ENCODE assay signal across 15 mouse cellular contexts in the genomic region with DNA sequence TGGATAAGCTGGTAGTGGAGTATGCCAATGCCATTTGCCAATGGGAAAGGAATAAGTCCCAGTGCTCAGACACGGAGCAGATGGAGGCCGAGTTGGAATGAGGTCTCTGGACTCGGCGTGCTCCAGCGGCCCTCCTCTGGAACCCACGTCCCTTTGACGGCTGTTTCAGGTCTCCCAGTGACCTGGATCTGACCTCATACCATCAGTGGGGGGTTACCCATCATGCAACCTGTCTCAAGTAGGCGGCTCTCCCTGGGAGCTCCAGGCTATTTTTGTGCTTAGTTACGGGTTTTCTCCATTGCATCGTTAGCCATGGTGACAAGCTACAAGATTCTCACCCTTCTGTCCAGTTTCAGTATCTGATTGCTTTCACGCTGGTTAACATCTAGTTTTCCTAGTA. TPM values are rescaled to one million over a fixed set of nuclear protein-coding genes. Genes with fewer than 3 reads are reported as not detected.
A peak's percentile ranks its signal among the peaks of the same experiment; 100 is the strongest.
DNase-seq lines count a peak whose midpoint lies in the region; ATAC-seq and TF ChIP-seq lines count a peak whose summit lies in the region.
"Had no signal": no experiment of that assay in that cellular context is flagged by ENCODE, and none has a peak within 500 bp of the region (broad histone marks: within the 10 kb centered on the region; RNA-seq: fewer than 3 reads in every experiment).

No protein-coding gene starts in this region.

- ATAC-seq in heart, embryonic 14.5 days (ENCODE audit: insufficient number of reproducible peaks, insufficient read depth, low FRiP score, low read depth), result no peak; the same call in 1 of the 2 replicates
- ATAC-seq: intestine, embryonic 15.5 days; liver, embryonic 12.5 days had no signal

- peaks cover 23% of the 10 kb centered on the region for H3K36me3 ChIP-seq in heart, embryonic 14.5 days (ENCODE audit: control insufficient read depth, insufficient read depth, low read length)

- DNase-seq in heart, adult 9 months (ENCODE audit: low spot score in 2 of 2), result no peak
- DNase-seq in left cerebral cortex, adult 2 months (ENCODE audit: extremely low spot score in 1 of 2, low spot score in 2 of 2), result no peak
- DNase-seq in left cerebral cortex, postnatal 36 days (ENCODE audit: low spot score in 2 of 2), result no peak
- peak; percentile 61 for DNase-seq in R1 (ENCODE audit: low read depth, low spot score)
- no peak for DNase-seq in thymus, postnatal 14 days
- DNase-seq: cerebellum, postnatal 25 days; gastrocnemius, postnatal 25 days; right cerebral cortex, postnatal 25 days had no signal

- 31% methylated on average over 11 of the region's 11 CpGs for WGBS in heart, embryonic 14.5 days

- peaks cover 51 to 65% of the 10 kb centered on the region in 2 experiments for H3K4me1 ChIP-seq in heart, embryonic 14.5 days (ENCODE audit: control insufficient read depth in 2 of 2, insufficient read depth in 2 of 2, low read length in 2 of 2)
- H3K4me1 ChIP-seq in cortical plate, adult 2 months (ENCODE audit: control insufficient read depth, insufficient read depth, low read length), result peaks cover 31% of the 10 kb centered on the region
- H3K4me1 ChIP-seq: intestine, embryonic 15.5 days had no signal

- peak overlapping the region; percentile 57 to 85 for H3K27ac ChIP-seq in heart, embryonic 14.5 days (replicated peaks in 1 of 2; ENCODE audit: control insufficient read depth in 1 of 2, insufficient read depth in 1 of 2, low read depth in 2 of 2, low read length in 2 of 2)
- peak overlapping the region; percentile 84 for H3K27ac ChIP-seq in left cerebral cortex, adult 2 months
- peak overlapping the region; percentile 57 for H3K27ac ChIP-seq in cortical plate, adult 2 months (ENCODE audit: insufficient read depth, low read length)
- H3K27ac ChIP-seq: embryonic facial prominence, embryonic 13.5 days; forebrain, embryonic 10.5 days; intestine, embryonic 15.5 days; liver, embryonic 12.5 days had no signal

- H3K9ac ChIP-seq in heart, embryonic 14.5 days (ENCODE audit: low read length), result peak overlapping the region; percentile 47; the same call in 1 of the 2 replicates
- H3K9ac ChIP-seq: embryonic facial prominence, embryonic 13.5 days; intestine, embryonic 15.5 days; liver, embryonic 12.5 days had no signal

- intact Hi-C loops in left cerebral cortex, adult 2 months (cut with DNase I), result no loop called here
- intact Hi-C loops in left cerebral cortex, postnatal 36 days (cut with DNase I), result loop anchor here (5.0 kb wide), 1 partner anchor 107 kb away; a partner anchor contains a TSS

- TF ChIP-seq POLR2A in cortical plate, adult 2 months (IDR thresholded peaks at IDR 0.05; ENCODE audit: extremely low read depth, insufficient read depth, low read length), result no peak

- H3K4me2 ChIP-seq in heart, embryonic 14.5 days (ENCODE audit: low read length), result peak overlapping the region; percentile 62
- H3K4me2 ChIP-seq: embryonic facial prominence, embryonic 13.5 days; intestine, embryonic 15.5 days; liver, embryonic 12.5 days had no signal

- no peaks in the 10 kb centered on the region for H3K9me3 ChIP-seq in heart, embryonic 14.5 days (ENCODE audit: control insufficient read depth, low read length)
- H3K9me3 ChIP-seq: embryonic facial prominence, embryonic 13.5 days; forebrain, embryonic 10.5 days; intestine, embryonic 15.5 days; liver, embryonic 12.5 days; megakaryocyte, embryonic 14.5 days had no signal

- no peak for TF ChIP-seq CTCF in left cerebral cortex, adult 2 months (IDR thresholded peaks at IDR 0.05)
- no peak for TF ChIP-seq CTCF in cortical plate, adult 2 months (IDR thresholded peaks at IDR 0.05; ENCODE audit: extremely low read depth, insufficient read depth, low read length)

- peak overlapping the region; percentile 16 to 35 for H3K4me3 ChIP-seq in heart, embryonic 14.5 days (ENCODE audit: control insufficient read depth in 1 of 2, insufficient read depth in 1 of 2, low read depth in 1 of 2, low read length in 2 of 2)
- no peak overlapping the region for H3K4me3 ChIP-seq in left cerebral cortex, adult 2 months
- no peak overlapping the region for H3K4me3 ChIP-seq in cortical plate, adult 2 months (ENCODE audit: insufficient read depth, low read length)
- H3K4me3 ChIP-seq: embryonic facial prominence, embryonic 13.5 days; forebrain, embryonic 10.5 days; intestine, embryonic 15.5 days; liver, embryonic 12.5 days; megakaryocyte, embryonic 14.5 days had no signal

- H3K27me3 ChIP-seq in heart, embryonic 14.5 days (ENCODE audit: control insufficient read depth, insufficient read depth, low read length), result peaks cover 18% of the 10 kb centered on the region; the same call in 1 of the 2 replicates
- H3K27me3 ChIP-seq: embryonic facial prominence, embryonic 13.5 days; intestine, embryonic 15.5 days had no signal

RNA-seq across cellular contexts. Expression of a gene that starts 26.8 kb away (rescaled TPM):
- not detected in 2 replicates for polyA plus RNA-seq in heart, embryonic 14.5 days (2014; fragmentation: Nextera tagmentation; extraction: Ambion mirVana)
- total RNA-seq in left cerebral cortex, adult 2 months (2021), result 10 to 100 TPM; 21.7 to 22.1 TPM
- 10 to 100 TPM; 19.0 to 23.8 TPM for total RNA-seq in left cerebral cortex, postnatal 36 days (2021)
- polyA plus RNA-seq in cortical plate, adult 2 months (2012; rRNA removed), result 28.1 and 33.4 TPM in 2 replicates
- total RNA-seq: gastrocnemius, postnatal 25 days had no signal

RNA-seq across cellular contexts. Expression of a gene that starts 31.7 kb away (rescaled TPM):
- polyA plus RNA-seq in heart, embryonic 14.5 days (2014; fragmentation: Nextera tagmentation; extraction: Ambion mirVana), result 8.9 and 9.2 TPM in 2 replicates
- total RNA-seq in left cerebral cortex, adult 2 months (2021), result 1 to 10 TPM in 1 of 2 experiments, under 1 TPM in 1; 0.56 to 1.4 TPM
- total RNA-seq in left cerebral cortex, postnatal 36 days (2021), result under 1 TPM; 0.42 to 0.50 TPM
- polyA plus RNA-seq in cortical plate, adult 2 months (2012; rRNA removed), result 0.42 and 0.73 TPM in 2 replicates

Comparison
In these comparisons a context has a peak if more than half of its experiments do, and no peak if none do; other contexts are left out.
1. H3K4me3 ChIP-seq: peak in heart, embryonic 14.5 days (2 of 2); none in left cerebral cortex, adult 2 months (single experiment) and cortical plate, adult 2 months (single experiment).
2. Peak in every context shown above with its lines, with median percentiles within 50 percentile points of each other: H3K27ac ChIP-seq.